Mouse (Mus musculus) CH12.LX (cell line): ENCODE measurements at regions not wholly inside any gene's neighbourhood (a gene's known extent, or its start where the extent isn't known, plus 50 kb on each side); places are given as distances from the start of the nearest gene placed in this dataset.

ENCODE experiments used
- DNase-seq: peaks from one replicate; pipeline ENCODE4 v3.0.0-alpha.2; 2013; ENCODE audit errors: extremely low read depth
- H3K27ac ChIP-seq: 2 replicates; pipeline ENCODE4 v1.5.1; 2012; ENCODE audit warnings: low read depth, mild to moderate bottlenecking, control low read depth, moderate library complexity; ENCODE audit not compliant: insufficient read depth
- H3K27me3 ChIP-seq: replicated peaks from 2 replicates; pipeline ENCODE3; 2012; ENCODE audit warnings: inconsistent platforms
- H3K36me3 ChIP-seq, 2 experiments: replicated peaks in 1 of 2; 2 replicates each; pipeline versions ENCODE3 to v1.6.1; 2012; ENCODE audit warnings: inconsistent platforms in 1 of 2, low read length in 1 of 2, mild to moderate bottlenecking in 1 of 2, mixed read lengths in 1 of 2, moderate library complexity in 1 of 2; ENCODE audit not compliant: control insufficient read depth in 1 of 2, insufficient read depth in 1 of 2
- H3K4me1 ChIP-seq, 2 experiments: 2 replicates each; pipeline ENCODE4 v1.6.1; 2012; ENCODE audit warnings: inconsistent platforms in 1 of 2, moderate library complexity in 1 of 2; ENCODE audit not compliant: insufficient read depth in 2 of 2, control insufficient read depth in 1 of 2
- H3K4me2 ChIP-seq: 2 replicates; pipeline ENCODE4 v1.6.1; 2012; ENCODE audit warnings: low read depth, mild to moderate bottlenecking, control low read depth; ENCODE audit not compliant: poor library complexity, insufficient read depth, severe bottlenecking
- H3K4me3 ChIP-seq, 3 experiments: fragments of 150-350 bp in 1 of 3; sonication (generic) in 1 of 3; replicated peaks in 1 of 3; 2 replicates each; pipeline versions ENCODE3 to v1.5.1; 2011 to 2012; ENCODE audit warnings: low read depth in 2 of 3, low read length in 2 of 3, mild to moderate bottlenecking in 2 of 3, moderate library complexity in 2 of 3, control low read depth in 1 of 3, improper control_type of control experiment in 1 of 3, inconsistent platforms in 1 of 3, mixed read lengths in 1 of 3; ENCODE audit not compliant: poor library complexity in 1 of 3
- H3K79me2 ChIP-seq: replicated peaks from 2 replicates; pipeline ENCODE4 v1.6.1; 2012; ENCODE audit warnings: mild to moderate bottlenecking, moderate library complexity; ENCODE audit not compliant: control insufficient read depth, poor library complexity, insufficient read depth, severe bottlenecking; ENCODE audit errors: extremely low read depth
- H3K9ac ChIP-seq: 2 replicates; pipeline ENCODE4 v1.6.1; 2012; ENCODE audit warnings: low read depth, mild to moderate bottlenecking, control low read depth, moderate library complexity; ENCODE audit not compliant: insufficient read depth
- H3K9me3 ChIP-seq: replicated peaks from 2 replicates; pipeline ENCODE3; 2012; ENCODE audit warnings: low read length, inconsistent platforms, mixed read lengths
- BHLHE40 ChIP-seq: IDR thresholded peaks from 2 replicates; pipeline ENCODE4 v1.6.1; 2011; ENCODE audit warnings: mild to moderate bottlenecking, low read depth, low read length, improper control_type of control experiment
- CHD1 ChIP-seq: IDR thresholded peaks from 2 replicates; pipeline ENCODE4 v1.6.1; 2012; ENCODE audit warnings: low read depth, low read length, improper control_type of control experiment, inconsistent platforms
- E2F4 ChIP-seq: IDR thresholded peaks from 2 replicates; pipeline ENCODE4 v1.6.1; 2011; ENCODE audit warnings: low read depth, low read length, improper control_type of control experiment; ENCODE audit not compliant: insufficient replicate concordance
- EP300 ChIP-seq: IDR thresholded peaks from 2 replicates; pipeline ENCODE4 v1.6.1; 2011; ENCODE audit warnings: low read length, improper control_type of control experiment
- ETS1 ChIP-seq: conservative IDR thresholded peaks from 2 replicates; pipeline ENCODE4 v1.6.1; 2012; ENCODE audit warnings: low read depth, mild to moderate bottlenecking, inconsistent platforms, low read length, improper control_type of control experiment, moderate library complexity
- IRF4 ChIP-seq: IDR thresholded peaks from 2 replicates; pipeline ENCODE4 v1.6.1; 2014; ENCODE audit warnings: low read depth, mild to moderate bottlenecking, inconsistent platforms, low read length, improper control_type of control experiment
- KAT2A ChIP-seq: IDR thresholded peaks from 2 replicates; pipeline ENCODE4 v1.6.1; 2012; ENCODE audit warnings: low read length, improper control_type of control experiment, inconsistent platforms; ENCODE audit not compliant: insufficient replicate concordance
- MAX ChIP-seq: IDR thresholded peaks from 2 replicates; pipeline ENCODE4 v1.6.1; 2011; ENCODE audit warnings: low read length, improper control_type of control experiment
- MAZ ChIP-seq: IDR thresholded peaks from 2 replicates; pipeline ENCODE4 v1.6.1; 2012; ENCODE audit warnings: low read depth, mild to moderate bottlenecking, inconsistent platforms, low read length, improper control_type of control experiment, moderate library complexity
- MXI1 ChIP-seq: IDR thresholded peaks from 2 replicates; pipeline ENCODE4 v1.6.1; 2011; ENCODE audit warnings: mild to moderate bottlenecking, low read depth, low read length, improper control_type of control experiment
- NELFE ChIP-seq: IDR thresholded peaks from 2 replicates; pipeline ENCODE4 v1.6.1; 2011; ENCODE audit warnings: low read depth, low read length, improper control_type of control experiment
- POLR2AphosphoS2 ChIP-seq: IDR thresholded peaks from 2 replicates; pipeline ENCODE4 v1.6.1; 2011; ENCODE audit warnings: low read depth, low read length, improper control_type of control experiment
- RCOR1 ChIP-seq: conservative IDR thresholded peaks from 2 replicates; pipeline ENCODE4 v1.6.1; 2012; ENCODE audit warnings: low read depth, mild to moderate bottlenecking, inconsistent platforms, low read length, improper control_type of control experiment
- SIN3A ChIP-seq: IDR thresholded peaks from 2 replicates; pipeline ENCODE4 v1.6.1; 2012; ENCODE audit warnings: low read length, improper control_type of control experiment, inconsistent platforms
- SMC3 ChIP-seq: IDR thresholded peaks from 2 replicates; pipeline ENCODE4 v1.6.1; 2011; ENCODE audit warnings: low read depth, low read length, improper control_type of control experiment
- TBP ChIP-seq: conservative IDR thresholded peaks from 2 replicates; pipeline ENCODE4 v1.6.1; 2011; ENCODE audit warnings: low read depth, low read length, improper control_type of control experiment
- USF1 ChIP-seq: IDR thresholded peaks from 2 replicates; pipeline ENCODE4 v1.6.1; 2014; ENCODE audit warnings: low read depth, mild to moderate bottlenecking, inconsistent platforms, low read length, improper control_type of control experiment
- ZC3H11A ChIP-seq: IDR thresholded peaks from 2 replicates; pipeline ENCODE4 v1.6.1; 2012; ENCODE audit warnings: low read depth, mild to moderate bottlenecking, inconsistent platforms, low read length, improper control_type of control experiment
- ZKSCAN1 ChIP-seq: IDR thresholded peaks from 2 replicates; pipeline ENCODE4 v1.6.1; 2012; ENCODE audit warnings: low read depth, inconsistent platforms, low read length, improper control_type of control experiment, borderline replicate concordance
- ZMIZ1 ChIP-seq: IDR thresholded peaks from 2 replicates; pipeline ENCODE4 v1.6.1; 2012; ENCODE audit warnings: low read depth, mild to moderate bottlenecking, inconsistent platforms, low read length, improper control_type of control experiment
- ZNF384 ChIP-seq: IDR thresholded peaks from 2 replicates; pipeline ENCODE4 v1.6.1; 2012; ENCODE audit warnings: low read depth, low read length, improper control_type of control experiment, inconsistent platforms
- dilution Hi-C: fragments of 300-500 bp; cut with MboI; formaldehyde crosslinking; loops from 2 replicates; pipeline ENCODE4 v1.14.3; 2020; ENCODE audit warnings: low sequenced_read_pairs; ENCODE audit not compliant: extremely low pct_unique_long_range_greater_than_20kb, extremely low pct_ligation_motif_present
- in situ Hi-C: fragments of 300-500 bp; cut with MboI; formaldehyde crosslinking; loops from 3 replicates; pipeline ENCODE4 v1.14.3; 2019; ENCODE audit warnings: low sequenced_read_pairs, low pct_ligation_motif_present, low pct_unique_long_range_greater_than_20kb, mixed read lengths

DNA sequence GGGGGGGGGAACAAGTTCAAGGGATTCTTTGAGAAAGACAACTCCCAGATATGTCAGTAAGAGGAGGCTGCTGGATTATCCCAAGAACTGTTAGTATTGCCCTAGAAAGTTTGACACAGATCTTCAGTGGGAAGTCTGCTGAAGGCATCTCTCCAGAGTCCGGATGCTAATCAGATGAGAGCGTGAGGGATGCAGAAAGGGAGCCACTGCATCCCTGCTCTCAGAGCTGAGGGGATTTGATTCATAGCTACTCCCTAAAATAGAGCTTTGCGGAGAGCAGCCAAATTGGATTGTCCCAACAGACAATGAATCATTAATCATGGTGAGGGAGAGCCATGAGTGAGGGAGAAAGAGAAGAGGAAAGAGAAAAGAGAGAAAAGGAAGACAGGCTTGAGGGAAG lies 408.2 kb downstream of the Pdcd6ip start:
- H3K4me1 ChIP-seq, result no peaks in the 10 kb centered on the region
- in situ Hi-C loops, result no loop called here
- H3K36me3 ChIP-seq, result no peaks in the 10 kb centered on the region
- TF ChIP-seq ZNF384 (no peak), ZC3H11A (no peak), IRF4 (no peak), E2F4 (no peak), ZKSCAN1 (no peak), ZMIZ1 (no peak), RCOR1 (no peak), MAZ (no peak), BHLHE40 (no peak), SMC3 (no peak), POLR2AphosphoS2 (no peak), MAX (no peak), ETS1 (no peak), SIN3A (no peak), CHD1 (no peak), KAT2A (no peak), USF1 (no peak), EP300 (no peak)
- DNase-seq, result no peak
- no peaks in the 10 kb centered on the region for H3K27me3 ChIP-seq
- no peak overlapping the region for H3K4me2 ChIP-seq
- no peak overlapping the region for H3K4me3 ChIP-seq
- no peak overlapping the region for H3K9ac ChIP-seq
- H3K79me2 ChIP-seq, result no peaks in the 10 kb centered on the region
- dilution Hi-C loops, result no loop called here
- peaks cover 92% of the 10 kb centered on the region for H3K9me3 ChIP-seq
- no peak overlapping the region for H3K27ac ChIP-seq

GRCm38 (mm10) chr9:113295850-113296467 lies 412.1 kb downstream of the Pdcd6ip start:
- in situ Hi-C loops (no loop called here), dilution Hi-C loops (no loop called here)
- Histone ChIP-seq H3K9me3 (peaks cover 91% of the 10 kb centered on the region), H3K36me3 (no peaks in the 10 kb centered on the region), H3K9ac (no peak overlapping the region), H3K79me2 (no peaks in the 10 kb centered on the region), H3K4me1 (no peaks in the 10 kb centered on the region), H3K4me2 (no peak overlapping the region), H3K4me3 (no peak overlapping the region), H3K27me3 (no peaks in the 10 kb centered on the region), H3K27ac (no peak overlapping the region)
- no peak for TF ChIP-seq MXI1
- no peak for TF ChIP-seq ETS1
- TF ChIP-seq NELFE, result no peak
- no peak for TF ChIP-seq IRF4
- TF ChIP-seq TBP, result no peak
- no peak for DNase-seq
